In the genomic region with DNA sequence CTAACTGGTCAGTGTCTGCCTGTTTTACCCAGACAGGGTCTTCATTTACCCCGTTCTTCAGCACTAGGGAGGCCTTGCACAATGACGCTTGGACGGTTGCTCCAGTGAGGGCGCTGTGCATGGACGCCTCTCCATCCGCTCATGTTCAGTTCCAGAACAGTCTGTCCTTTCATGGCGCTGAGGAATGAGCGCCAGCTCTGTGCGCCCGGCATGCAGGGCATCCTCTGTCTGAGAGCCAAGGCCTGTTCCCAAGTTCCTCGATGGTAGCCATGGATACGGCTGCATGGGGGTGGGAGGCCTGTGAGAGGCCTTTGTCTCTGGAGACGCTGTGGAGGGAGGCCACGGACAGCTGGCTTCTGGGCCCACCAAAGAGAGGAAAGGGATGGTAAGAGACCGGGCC, we compare ENCODE assay signal across 9 mouse cellular contexts. TPM values are rescaled to one million over a fixed set of nuclear protein-coding genes. Genes with fewer than 3 reads are reported as not detected.
DNase-seq lines count a peak whose midpoint lies in the region; ATAC-seq and TF ChIP-seq lines count a peak whose summit lies in the region.
"Had no signal": no experiment of that assay in that cellular context is flagged by ENCODE, and none has a peak within 500 bp of the region (broad histone marks: within the 10 kb centered on the region; RNA-seq: fewer than 3 reads in every experiment).

No protein-coding gene starts in this region.

- no peak overlapping the region for H3K4me3 ChIP-seq in lung, embryonic 14.5 days (ENCODE audit: low read depth, low read length)
- H3K4me3 ChIP-seq in lung, adult 2 months (replicated peaks; ENCODE audit: extremely low read depth, low read depth, low read length) = no peak overlapping the region
- no peak overlapping the region for H3K4me3 ChIP-seq in forebrain, embryonic 14.5 days (ENCODE audit: low read depth, low read length)
- no peak overlapping the region for H3K4me3 ChIP-seq in thymus, adult 2 months (ENCODE audit: control insufficient read depth, insufficient read depth, low read length)

- 74% methylated on average over 15 of the region's 15 CpGs for WGBS in lung, embryonic 14.5 days
- 61% methylated on average over 15 of the region's 15 CpGs for WGBS in lung, adult 2 months
- WGBS in forebrain, embryonic 14.5 days = 33% methylated on average over 15 of the region's 15 CpGs
- 97% methylated on average over 15 of the region's 15 CpGs for WGBS in thymus, adult 2 months

- H3K9ac ChIP-seq in lung, embryonic 14.5 days = no peak overlapping the region
- no peak overlapping the region for H3K9ac ChIP-seq in forebrain, embryonic 14.5 days (ENCODE audit: low read length)

- H3K9me3 ChIP-seq in lung, embryonic 14.5 days (ENCODE audit: low read depth, low read length) = no peaks in the 10 kb centered on the region
- H3K9me3 ChIP-seq in forebrain, embryonic 14.5 days (replicated peaks; ENCODE audit: control insufficient read depth, low read length) = no peaks in the 10 kb centered on the region
- H3K9me3 ChIP-seq: G1E had no signal

- DNase-seq in lung, embryonic 14.5 days = no peak
- DNase-seq in lung, adult 2 months = no peak
- peak; percentile 78 for DNase-seq in forebrain, embryonic 14.5 days (ENCODE audit: low spot score)
- peak; percentile 84 for DNase-seq in layer of hippocampus, adult 8-10 months (ENCODE audit: low spot score in 2 of 2)
- DNase-seq in neural tube, embryonic 10.5 days (ENCODE audit: extremely low spot score, low spot score) = peak; percentile 35
- DNase-seq in thymus, adult 2 months = no peak
- no peak for DNase-seq in thymus, postnatal 25 days

- H3K27me3 ChIP-seq in lung, embryonic 14.5 days (ENCODE audit: insufficient read depth, low read length) = no peaks in the 10 kb centered on the region
- no peaks in the 10 kb centered on the region for H3K27me3 ChIP-seq in forebrain, embryonic 14.5 days (replicated peaks; ENCODE audit: control insufficient read depth, insufficient read depth, low read length)
- H3K27me3 ChIP-seq in thymus, adult 2 months (ENCODE audit: control insufficient read depth, insufficient read depth, low read length) = no peaks in the 10 kb centered on the region

- H3K4me1 ChIP-seq in lung, embryonic 14.5 days (ENCODE audit: insufficient read depth) = peaks cover 10% of the 10 kb centered on the region
- H3K4me1 ChIP-seq in lung, adult 2 months (ENCODE audit: control insufficient read depth, insufficient read depth, low read length) = peaks cover 31% of the 10 kb centered on the region
- peaks cover 11% of the 10 kb centered on the region; the same call in 1 of the 2 replicates for H3K4me1 ChIP-seq in forebrain, embryonic 14.5 days (ENCODE audit: control insufficient read depth, insufficient read depth, low read length)
- H3K4me1 ChIP-seq in thymus, adult 2 months (replicated peaks; ENCODE audit: control insufficient read depth, insufficient read depth, low read length) = no peaks in the 10 kb centered on the region

- no peak overlapping the region for H3K4me2 ChIP-seq in lung, embryonic 14.5 days
- H3K4me2 ChIP-seq in forebrain, embryonic 14.5 days (ENCODE audit: low read length) = no peak overlapping the region

- no peak for TF ChIP-seq CTCF in lung, embryonic 14.5 days (IDR thresholded peaks at IDR 0.05; ENCODE audit: low read depth)
- no peak for TF ChIP-seq CTCF in lung, adult 2 months (IDR thresholded peaks at IDR 0.05; ENCODE audit: insufficient read depth, low read length)
- TF ChIP-seq CTCF in thymus, adult 2 months (IDR thresholded peaks at IDR 0.05; ENCODE audit: borderline replicate concordance, control insufficient read depth, extremely low read depth, insufficient read depth, low read length, poor library complexity) = no peak

- ATAC-seq in lung, embryonic 14.5 days (ENCODE audit: insufficient read depth) = peak; percentile 11; the same call in 1 of the 2 replicates
- ATAC-seq in forebrain, embryonic 14.5 days = peak; percentile 87
- no peak for ATAC-seq in megakaryocyte progenitor cell, adult 5-6 weeks (replicated peaks; ENCODE audit: poor library complexity)

- TF ChIP-seq POLR2A in lung, adult 2 months (IDR thresholded peaks at IDR 0.05; ENCODE audit: borderline replicate concordance, extremely low read depth, low read depth, low read length) = no peak
- TF ChIP-seq POLR2A in thymus, adult 2 months (IDR thresholded peaks at IDR 0.05; ENCODE audit: control insufficient read depth, extremely low read depth, insufficient read depth, low read length, poor library complexity) = no peak

- 0 out of 2 replicates have a peak, but pooled peaks cover 6% of the 10 kb centered on the region for H3K36me3 ChIP-seq in lung, embryonic 14.5 days (ENCODE audit: insufficient read depth)
- no peaks in the 10 kb centered on the region for H3K36me3 ChIP-seq in forebrain, embryonic 14.5 days (ENCODE audit: control insufficient read depth, insufficient read depth, low read length)
- H3K36me3 ChIP-seq in thymus, adult 2 months (ENCODE audit: control insufficient read depth, insufficient read depth, low read length) = no peaks in the 10 kb centered on the region
- H3K36me3 ChIP-seq: G1E had no signal

- no peak overlapping the region for H3K27ac ChIP-seq in lung, embryonic 14.5 days (ENCODE audit: low read depth)
- peak overlapping the region; percentile 58; the same call in 1 of the 2 replicates for H3K27ac ChIP-seq in forebrain, embryonic 14.5 days (ENCODE audit: low read depth, low read length)
- no peak overlapping the region for H3K27ac ChIP-seq in thymus, adult 2 months (ENCODE audit: control insufficient read depth, insufficient read depth, low read length)

RNA-seq across cellular contexts. Expression of a gene that starts 39.6 kb away (rescaled TPM):
- polyA plus RNA-seq in lung, embryonic 14.5 days (2014; fragmentation: Nextera tagmentation; extraction: Ambion mirVana) = 21.6 and 22.0 TPM in 2 replicates
- 43.9 and 46.8 TPM in 2 replicates for polyA plus RNA-seq in lung, adult 2 months (2012; rRNA removed)
- polyA plus RNA-seq in forebrain, embryonic 14.5 days (2014; fragmentation: Nextera tagmentation; extraction: Ambion mirVana) = 2.5 and 3.6 TPM in 2 replicates
- total RNA-seq in layer of hippocampus, adult 8-10 months (2022) = 10 to 100 TPM; 19.7 to 21.7 (median 20.6) TPM
- polyA plus RNA-seq in thymus, adult 2 months (2012; rRNA removed) = 10.2 and 11.4 TPM in 2 replicates
- 12.8 and 15.6 TPM in 2 replicates for total RNA-seq in megakaryocyte progenitor cell, adult 5-6 weeks (2015)
- total RNA-seq in megakaryocyte progenitor cell, adult 5-6 weeks (2017) = 6.5 and 7.2 TPM in 2 replicates

Comparison
In these comparisons a context has a peak if more than half of its experiments do, and no peak if none do; other contexts are left out.
1. DNase-seq: peak in forebrain, embryonic 14.5 days (single experiment), layer of hippocampus, adult 8-10 months (2 of 2) and neural tube, embryonic 10.5 days (single experiment); none in lung, embryonic 14.5 days (single experiment), lung, adult 2 months (single experiment), thymus, adult 2 months (single experiment) and thymus, postnatal 25 days (single experiment).